Mouse (Mus musculus): Measurements from ENCODE around the gene Hint3.

DNA sequence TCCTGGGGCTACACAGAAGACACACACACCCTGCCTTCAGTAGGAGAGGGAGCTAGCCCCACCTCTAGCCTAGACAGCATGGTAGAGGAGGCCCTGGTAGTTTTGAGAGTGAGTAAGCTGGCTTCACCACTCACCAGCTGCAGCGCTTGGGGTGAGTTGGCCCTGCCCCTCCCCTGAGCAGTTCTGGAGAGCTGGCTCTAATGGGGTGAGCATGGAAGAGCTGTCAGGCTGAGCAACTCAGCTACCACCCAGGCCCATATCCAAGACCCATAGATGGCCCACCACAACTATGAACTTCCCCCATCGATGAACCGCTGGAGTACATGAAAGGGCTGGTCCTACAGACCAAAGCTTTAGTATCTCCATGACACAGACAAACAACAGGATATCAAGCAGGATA, 64.8 kb downstream of the Hint3 start:
- TF ChIP-seq CTCF (IDR thresholded peaks at IDR 0.05) (no peak), EP300 (IDR thresholded peaks at IDR 0.05) (no peak)
